Mouse (Mus musculus) kidney, adult 2 months (tissue): ENCODE results near the gene Ngp. TPM values are rescaled to one million over a fixed set of nuclear protein-coding genes. Genes with fewer than 3 reads are reported as not detected.
A peak's percentile ranks its signal among the peaks of the same experiment; 100 is the strongest.
"Not testable (repeated sequence)": the region's sequence is repeated elsewhere in the genome, so short reads cannot be mapped to it uniquely, and the experiment has no call there.

Experiments used
- DNase-seq: peaks from one replicate; pipeline ENCODE4 v3.0.0; 2021
- H3K27ac ChIP-seq: fragments of 200-500 bp; 2 replicates; pipeline ENCODE4 v1.5.1; 2012; ENCODE audit warnings: low read depth, low read length, control low read depth, inconsistent platforms; ENCODE audit not compliant: insufficient read depth
- H3K27me3 ChIP-seq: fragments of 200-500 bp; replicated peaks from 2 replicates; pipeline ENCODE4 v1.6.1; 2012; ENCODE audit warnings: mild to moderate bottlenecking, moderate library complexity, low read length, inconsistent platforms; ENCODE audit not compliant: control insufficient read depth, insufficient read depth
- H3K36me3 ChIP-seq: fragments of 200-500 bp; 2 replicates; pipeline ENCODE4 v1.6.1; 2012; ENCODE audit warnings: mild to moderate bottlenecking, moderate library complexity, low read length, inconsistent platforms; ENCODE audit not compliant: control insufficient read depth, insufficient read depth
- H3K4me1 ChIP-seq: fragments of 200-500 bp; 2 replicates; pipeline ENCODE4 v1.6.1; 2011; ENCODE audit warnings: low read length; ENCODE audit not compliant: control insufficient read depth, insufficient read depth
- H3K4me3 ChIP-seq: fragments of 200-500 bp; 2 replicates; pipeline ENCODE4 v1.5.1; 2011; ENCODE audit warnings: mild to moderate bottlenecking, low read depth, low read length, control low read depth; ENCODE audit not compliant: insufficient read depth
- CTCF ChIP-seq: fragments of 200-500 bp; conservative IDR thresholded peaks from 2 replicates; pipeline ENCODE4 v1.5.1; 2011; ENCODE audit warnings: low read depth, mild to moderate bottlenecking, control low read depth, low read length, moderate library complexity, mixed read lengths; ENCODE audit not compliant: insufficient read depth, insufficient read length
- POLR2A ChIP-seq: fragments of 200-500 bp; IDR thresholded peaks from one replicate; pipeline ENCODE4 v1.6.1; 2011; ENCODE audit warnings: low read depth, low read length, control low read depth
- WGBS: fragments of 180-500 bp; shearing (Covaris S2); methylation state at CpG from one replicate; pipeline ENCODE4 v1.1.7; 2018; 5-methylcytosine and 5-hydroxymethylcytosine counted together
- polyA plus RNA-seq: library from polyadenylated mRNA; depleted of rRNA; stranded (reverse); fragments of >200 nt; gene quantifications from 2 replicates; pipeline ENCODE4 v1.2.3, GENCODE M21; 2012

Ngp gene
- polyA plus RNA-seq, 1 experiment: 0.17 TPM

DNA sequence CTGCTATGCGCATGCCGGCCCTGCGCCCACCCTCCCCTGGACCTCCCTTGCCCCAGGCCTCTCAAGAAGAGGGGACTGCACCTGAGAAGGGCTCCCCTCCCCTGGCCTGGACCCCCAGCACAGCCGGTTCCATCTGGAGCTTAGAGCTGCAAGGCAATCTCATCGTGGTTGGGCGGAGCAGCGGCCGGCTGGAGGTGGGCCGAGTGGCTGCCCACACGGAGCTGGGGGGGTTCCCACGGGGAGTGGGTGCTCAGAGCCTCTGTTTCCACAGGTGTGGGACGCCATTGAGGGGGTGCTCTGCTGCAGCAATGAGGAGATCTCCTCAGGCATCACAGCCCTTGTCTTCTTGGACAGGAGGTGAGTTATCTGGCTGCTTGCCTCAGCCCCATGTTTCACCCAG, 38.3 kb upstream of the Ngp start:
- H3K4me1 ChIP-seq: no peaks in the 10 kb centered on the region
- TF ChIP-seq POLR2A (no peak), CTCF (no peak)
- 77% methylated on average over 12 of the region's 12 CpGs for WGBS
- H3K36me3 ChIP-seq: no peaks in the 10 kb centered on the region
- no peak overlapping the region for H3K27ac ChIP-seq
- no peak overlapping the region for H3K4me3 ChIP-seq
- no peaks in the 10 kb centered on the region for H3K27me3 ChIP-seq
- DNase-seq: no peak

DNA sequence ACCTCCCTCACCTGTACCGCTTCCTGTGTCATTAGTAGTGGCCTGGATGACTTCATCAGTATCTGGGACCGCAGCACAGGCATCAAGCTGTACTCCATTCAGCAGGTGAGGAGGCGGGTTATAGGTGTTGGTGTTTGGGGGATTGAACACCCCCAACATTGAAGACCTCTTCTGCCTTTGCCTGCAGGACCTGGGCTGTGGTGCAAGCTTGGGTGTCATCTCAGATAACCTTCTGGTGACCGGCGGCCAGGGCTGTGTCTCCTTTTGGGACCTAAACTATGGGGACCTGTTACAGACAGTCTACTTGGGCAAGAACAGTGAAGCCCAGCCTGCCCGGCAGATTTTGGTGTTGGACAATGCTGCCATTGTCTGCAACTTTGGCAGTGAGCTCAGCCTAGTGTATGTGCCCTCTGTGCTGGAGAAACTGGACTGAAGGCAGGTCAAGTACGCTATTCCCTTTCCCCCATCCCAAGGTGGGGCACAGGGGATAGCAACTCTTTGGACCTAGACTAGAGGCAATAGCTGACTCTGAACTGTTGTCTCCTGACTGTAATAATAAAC, 35.1 kb upstream of the Ngp start:
- H3K4me3 ChIP-seq: no peak overlapping the region
- H3K4me1 ChIP-seq: no peaks in the 10 kb centered on the region
- no peak for DNase-seq
- H3K27me3 ChIP-seq: no peaks in the 10 kb centered on the region
- H3K27ac ChIP-seq: no peak overlapping the region
- 90% methylated on average over 7 of the region's 7 CpGs for WGBS
- H3K36me3 ChIP-seq: no peaks in the 10 kb centered on the region
- TF ChIP-seq POLR2A (no peak), CTCF (no peak)

DNA sequence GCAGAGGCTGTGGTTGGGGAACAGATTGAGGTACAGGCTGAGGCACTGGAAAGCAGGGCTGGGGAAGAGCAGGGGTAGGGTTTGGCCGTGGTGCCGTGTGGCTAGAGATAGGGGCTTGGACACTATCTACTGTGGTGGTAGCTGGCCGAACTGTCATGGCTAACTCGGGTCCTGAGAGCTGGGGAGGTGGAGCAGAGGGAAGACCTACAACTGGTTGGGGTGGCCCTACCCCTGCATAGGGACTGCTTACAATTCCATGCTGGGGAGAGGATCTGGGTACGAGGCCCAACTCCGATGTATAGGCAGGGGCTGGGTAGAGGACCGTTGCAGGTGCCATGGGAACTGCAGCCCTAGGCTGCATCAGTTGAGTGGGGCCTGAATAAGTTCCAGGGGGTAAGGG, 31.5 kb upstream of the Ngp start:
- DNase-seq: no peak
- no peaks in the 10 kb centered on the region for H3K27me3 ChIP-seq
- no peak overlapping the region for H3K4me3 ChIP-seq
- H3K36me3 ChIP-seq: no peaks in the 10 kb centered on the region
- no peaks in the 10 kb centered on the region for H3K4me1 ChIP-seq
- no peak overlapping the region for H3K27ac ChIP-seq
- no peak for TF ChIP-seq CTCF
- WGBS: 94% methylated on average over 7 of the region's 7 CpGs

DNA sequence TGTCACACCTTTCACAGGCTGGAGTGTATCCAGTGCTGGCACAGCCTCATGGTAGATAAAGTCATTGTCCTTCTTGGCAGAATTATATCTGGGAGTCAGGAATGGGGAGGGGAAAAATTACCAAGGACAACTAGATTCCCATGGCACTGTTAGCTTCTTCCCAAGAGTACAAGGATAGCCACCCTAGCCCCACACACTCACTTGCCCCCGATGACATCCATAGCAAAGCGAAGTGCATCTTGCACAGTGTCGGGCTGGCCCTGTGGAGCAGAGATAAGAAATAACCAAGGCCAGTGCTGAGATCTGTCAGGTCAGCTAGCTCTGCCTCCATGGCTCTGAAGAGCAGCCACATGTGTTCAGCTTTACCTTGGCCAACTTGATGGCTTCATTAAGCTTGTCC, 28.7 kb upstream of the Ngp start:
- Histone ChIP-seq H3K36me3 (no peaks in the 10 kb centered on the region), H3K27me3 (no peaks in the 10 kb centered on the region), H3K4me3 (no peak overlapping the region), H3K27ac (no peak overlapping the region), H3K4me1 (no peaks in the 10 kb centered on the region)
- 90% methylated on average over 3 of the region's 3 CpGs for WGBS
- no peak for TF ChIP-seq POLR2A
- TF ChIP-seq CTCF: no peak
- DNase-seq: no peak

DNA sequence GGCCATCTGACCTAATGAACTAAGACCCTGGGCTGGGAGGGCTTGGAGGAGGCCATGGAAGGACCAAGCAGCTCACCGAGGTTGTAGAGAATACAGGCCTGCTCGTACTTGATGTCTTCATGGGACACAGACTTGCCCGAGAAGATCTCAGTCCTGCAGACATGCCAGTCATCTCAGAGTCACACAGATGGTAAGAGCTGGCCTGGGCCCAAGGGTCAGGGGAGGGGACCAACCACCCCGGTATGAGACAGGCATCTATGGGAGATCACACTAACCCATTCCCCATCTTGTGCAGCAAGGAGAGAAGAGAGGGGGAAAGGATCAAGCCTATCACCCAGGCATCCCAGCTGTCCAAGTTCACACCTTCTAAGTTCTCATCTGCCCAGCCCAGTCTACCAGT, 26.3 kb upstream of the Ngp start:
- no peak overlapping the region for H3K4me3 ChIP-seq
- TF ChIP-seq POLR2A: no peak
- TF ChIP-seq CTCF: no peak
- H3K27ac ChIP-seq: no peak overlapping the region
- no peak for DNase-seq
- no peaks in the 10 kb centered on the region for H3K4me1 ChIP-seq
- 86% methylated on average over 4 of the region's 4 CpGs for WGBS
- no peaks in the 10 kb centered on the region for H3K36me3 ChIP-seq
- H3K27me3 ChIP-seq: no peaks in the 10 kb centered on the region

DNA sequence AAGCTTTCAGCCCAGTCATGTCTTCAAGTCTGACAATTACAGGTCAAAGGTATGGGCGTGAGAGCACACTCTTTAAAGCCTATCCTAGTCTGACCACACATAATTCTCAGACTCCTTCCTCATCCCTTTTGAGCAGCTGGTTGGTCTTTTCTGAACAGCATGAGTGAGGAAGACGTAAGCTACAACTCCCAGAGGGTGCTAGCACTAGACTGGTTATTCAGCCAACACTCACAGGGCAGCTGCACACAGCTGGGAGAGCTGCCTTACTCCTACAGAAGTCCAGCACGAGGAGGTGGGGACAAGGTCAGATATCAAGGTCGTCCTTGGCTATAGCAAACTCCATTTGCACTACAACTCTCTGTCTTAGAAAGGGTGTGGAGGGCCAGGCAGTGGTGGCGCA, 18.9 kb upstream of the Ngp start:
- WGBS: 58% methylated on average over 5 of the region's 5 CpGs
- H3K4me3 ChIP-seq: no peak overlapping the region
- peaks cover 16% of the 10 kb centered on the region for H3K4me1 ChIP-seq
- DNase-seq: peak; percentile 23
- H3K36me3 ChIP-seq: no peaks in the 10 kb centered on the region
- no peak for TF ChIP-seq POLR2A
- TF ChIP-seq CTCF: no peak
- H3K27ac ChIP-seq: peak overlapping the region; percentile 16; the same call in 1 of the 2 replicates
- no peaks in the 10 kb centered on the region for H3K27me3 ChIP-seq

DNA sequence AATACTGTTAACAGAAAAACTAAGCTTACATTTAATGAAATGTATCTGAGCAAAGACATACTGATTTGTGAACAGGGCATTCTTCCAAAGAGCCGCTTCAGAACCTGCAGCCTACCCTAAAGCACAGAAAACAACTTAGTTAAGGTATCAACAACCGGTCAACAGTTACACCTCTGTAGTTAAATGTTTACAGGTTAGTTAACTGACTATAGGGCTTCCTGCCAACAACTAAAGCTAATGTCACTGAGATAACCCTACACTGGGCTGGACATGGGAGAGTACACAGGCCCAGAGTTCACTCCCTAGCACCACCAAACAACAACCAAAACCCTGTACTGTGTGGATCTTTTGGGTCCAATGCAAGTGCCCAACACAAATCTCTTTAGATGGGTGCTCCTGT, 16.8 kb upstream of the Ngp start:
- DNase-seq: peak; percentile 71

DNA sequence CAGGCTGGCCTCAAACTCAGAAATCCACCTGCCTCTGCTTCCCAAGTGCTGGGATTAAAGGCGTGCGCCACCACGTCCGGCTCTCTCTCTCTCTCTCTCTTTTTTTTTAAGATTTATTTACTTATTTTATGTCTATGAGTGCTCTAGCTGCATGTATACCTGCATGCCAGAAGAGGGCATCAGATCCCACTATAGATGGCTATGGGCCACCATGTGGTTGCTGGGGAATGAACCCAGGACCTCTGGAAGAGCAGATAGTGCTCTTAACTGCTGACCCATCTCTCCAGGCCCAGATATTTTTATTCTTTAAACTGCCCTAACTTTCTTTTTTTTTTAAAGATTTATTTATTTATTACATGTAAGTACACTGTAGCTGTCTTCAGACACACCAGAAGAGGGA, 16.3 kb upstream of the Ngp start:
- 92% methylated on average over 4 of the region's 4 CpGs for WGBS
- peaks cover 23% of the 10 kb centered on the region for H3K4me1 ChIP-seq
- not testable (repeated sequence) for H3K27me3 ChIP-seq, H3K4me3 ChIP-seq, H3K27ac ChIP-seq, DNase-seq, H3K36me3 ChIP-seq

More for the DNA sequence above, 16.8 kb upstream of the Ngp start:
- no peaks in the 10 kb centered on the region for H3K27me3 ChIP-seq
- peak overlapping the region; percentile 75 for H3K27ac ChIP-seq
- no peak for TF ChIP-seq CTCF
- TF ChIP-seq POLR2A: no peak
- 53% methylated on average over 2 of the region's 2 CpGs for WGBS
- no peak overlapping the region for H3K4me3 ChIP-seq
- peaks cover 23% of the 10 kb centered on the region for H3K4me1 ChIP-seq
- no peaks in the 10 kb centered on the region for H3K36me3 ChIP-seq
